Comparison of ENCODE assay signal across 8 mouse cellular contexts in genomic region chr7:142666659-142667058, GRCm38 (mm10). TPM values are rescaled to one million over a fixed set of nuclear protein-coding genes. Genes with fewer than 3 reads are reported as not detected.
A peak's percentile ranks its signal among the peaks of the same experiment; 100 is the strongest.
DNase-seq lines count a peak whose midpoint lies in the region; ATAC-seq and TF ChIP-seq lines count a peak whose summit lies in the region.

Gene Igf2 (minus strand): TSS chr7:142666816.

- WGBS in intestine, embryonic 14.5 days: 80% methylated on average over 2 of the region's 2 CpGs
- 73% methylated on average over 2 of the region's 2 CpGs for WGBS in limb, embryonic 14.5 days

- no peak for ATAC-seq in intestine, embryonic 14.5 days (replicated peaks; ENCODE audit: low FRiP score, low TSS enrichment, low read depth)
- no peak for ATAC-seq in limb, embryonic 14.5 days (ENCODE audit: low FRiP score, low read depth)

- no peaks in the 10 kb centered on the region for H3K4me1 ChIP-seq in intestine, embryonic 14.5 days (replicated peaks; ENCODE audit: control insufficient read depth, insufficient read depth, low read length)
- peaks cover 3% of the 10 kb centered on the region; the same call in 1 of the 2 replicates for H3K4me1 ChIP-seq in limb, embryonic 14.5 days (ENCODE audit: control insufficient read depth, insufficient read depth, low read length)

- TF ChIP-seq POLR2A in limb, embryonic 14.5 days (IDR thresholded peaks at IDR 0.05; ENCODE audit: borderline replicate concordance, extremely low read depth, insufficient read depth, insufficient read length): no peak

- no peak for DNase-seq in thymus, postnatal 0 days (ENCODE audit: low spot score)
- no peak for DNase-seq in thymus, postnatal 36 days
- no peak for DNase-seq in gastrocnemius, postnatal 36 days
- no peak for DNase-seq in intestine, embryonic 14.5 days (ENCODE audit: low spot score)
- DNase-seq in limb, embryonic 14.5 days (ENCODE audit: low spot score): no peak
- DNase-seq in yolk sac, embryonic 10.5 days (ENCODE audit: low spot score): peak; percentile 36
- DNase-seq in spleen, adult 12 weeks (ENCODE audit: low spot score): no peak
- DNase-seq in retina, postnatal 1 day: no peak

- H3K4me3 ChIP-seq in intestine, embryonic 14.5 days (ENCODE audit: low read depth, low read length): 0 out of 2 replicates have a peak within 1 kb of the TSS, but pooled peaks have one; percentile 1
- H3K4me3 ChIP-seq in limb, embryonic 14.5 days (replicated peaks; ENCODE audit: low read length): no peak within 1 kb of the TSS

- intact Hi-C loops in gastrocnemius, postnatal 36 days (cut with DNase I): no loop called here

- H3K9ac ChIP-seq in intestine, embryonic 14.5 days (ENCODE audit: low read length): no peak within 1 kb of the TSS
- H3K9ac ChIP-seq in limb, embryonic 14.5 days (ENCODE audit: low read depth, low read length, severe bottlenecking): no peak within 1 kb of the TSS

- H3K36me3 ChIP-seq in intestine, embryonic 14.5 days (ENCODE audit: control insufficient read depth, insufficient read depth, low read length): peaks cover 12% of the 10 kb centered on the region; the same call in 1 of the 2 replicates
- peaks cover 22% of the 10 kb centered on the region for H3K36me3 ChIP-seq in limb, embryonic 14.5 days (ENCODE audit: control insufficient read depth, insufficient read depth, low read length)

- no peak within 1 kb of the TSS for H3K4me2 ChIP-seq in intestine, embryonic 14.5 days (ENCODE audit: low read length)
- no peak within 1 kb of the TSS; the same call in 1 of the 2 replicates for H3K4me2 ChIP-seq in limb, embryonic 14.5 days (replicated peaks; ENCODE audit: low read depth, low read length, severe bottlenecking)

- H3K27ac ChIP-seq in intestine, embryonic 14.5 days (ENCODE audit: low read depth): no peak within 1 kb of the TSS
- no peak within 1 kb of the TSS for H3K27ac ChIP-seq in limb, embryonic 14.5 days (replicated peaks; ENCODE audit: low read depth, low read length)

- peaks cover 51% of the 10 kb centered on the region for H3K27me3 ChIP-seq in intestine, embryonic 14.5 days (replicated peaks; ENCODE audit: control insufficient read depth, insufficient read depth, low read length)
- H3K27me3 ChIP-seq in limb, embryonic 14.5 days (ENCODE audit: control insufficient read depth, insufficient read depth, low read length): peaks cover 32% of the 10 kb centered on the region

- peaks cover 21% of the 10 kb centered on the region for H3K9me3 ChIP-seq in intestine, embryonic 14.5 days (ENCODE audit: control insufficient read depth, low read length)
- peaks cover 24% of the 10 kb centered on the region for H3K9me3 ChIP-seq in limb, embryonic 14.5 days (ENCODE audit: control insufficient read depth, low read length)

RNA-seq across cellular contexts. Expression of gene Igf2, which starts in this region (rescaled TPM):
- polyA plus RNA-seq in thymus, postnatal 0 days (2015; fragmentation: Nextera tagmentation; extraction: Ambion mirVana): 53.2 and 64.1 TPM in 2 replicates
- total RNA-seq in gastrocnemius, postnatal 36 days (2021): 10 to 100 TPM; 87.0 to 98.1 TPM
- 960 and 1,030 TPM in 2 replicates for polyA plus RNA-seq in intestine, embryonic 14.5 days (2014; fragmentation: Nextera tagmentation; extraction: Ambion mirVana)
- 4,240 and 5,416 TPM in 2 replicates for polyA plus RNA-seq in limb, embryonic 14.5 days (2012; rRNA removed)
- polyA plus RNA-seq in limb, embryonic 14.5 days (2014; fragmentation: Nextera tagmentation; extraction: Ambion mirVana): 1,472 and 1,504 TPM in 2 replicates

Comparison
In these comparisons a context has a peak if more than half of its experiments do, and no peak if none do; other contexts are left out.
1. RNA of gene Igf2 (polyA plus RNA-seq): 1,472 to 5,416 TPM in limb, embryonic 14.5 days and 960 to 1,030 TPM in intestine, embryonic 14.5 days; 53.2 to 64.1 TPM in thymus, postnatal 0 days; every median in the first group is over 10 times any median in the second.